Mouse (Mus musculus) brain, embryonic 14.5 days (tissue): Measurements from ENCODE around the gene Myl12a.

Experiments used
- CTCF ChIP-seq: fragments of 200-500 bp; IDR thresholded peaks from 2 replicates; pipeline ENCODE4 v1.5.1; 2012; ENCODE audit warnings: inconsistent platforms, mild to moderate bottlenecking, moderate library complexity, borderline replicate concordance; ENCODE audit not compliant: insufficient read depth, insufficient read length; ENCODE audit errors: extremely low read depth
- POLR2A ChIP-seq: fragments of 200-500 bp; IDR thresholded peaks from 2 replicates; pipeline ENCODE4 v1.6.1; 2012; ENCODE audit warnings: mild to moderate bottlenecking, inconsistent platforms, borderline replicate concordance; ENCODE audit not compliant: poor library complexity, insufficient read depth, insufficient read length, severe bottlenecking; ENCODE audit errors: extremely low read depth

- no peak for TF ChIP-seq POLR2A
- no peak for TF ChIP-seq CTCF
These were observed 23.2 kb upstream of the Myl12a start for GRCm38 (mm10) chr17:71025922-71026321.
